Mouse (Mus musculus): ENCODE measurements around the gene Calm3. TPM values are rescaled to one million over a fixed set of nuclear protein-coding genes. Genes with fewer than 3 reads are reported as not detected.

Calm3 gene
- polyA plus RNA-seq, 1 experiment from 2014 or later: 276 TPM

Other genes starting within 250 kb of the Calm3 start
- gene Ceacam15, start 248.4 kb downstream of the Calm3 start, polyA plus RNA-seq (2014; fragmentation: Nextera tagmentation; extraction: Ambion mirVana): not detected in 2 replicates
- not detected in 2 replicates for gene Ceacam9, start 202.2 kb downstream of the Calm3 start, polyA plus RNA-seq (2014; fragmentation: Nextera tagmentation; extraction: Ambion mirVana)
- gene Ap2s1, start 185.7 kb downstream of the Calm3 start, polyA plus RNA-seq (2014; fragmentation: Nextera tagmentation; extraction: Ambion mirVana): 270 and 272 TPM in 2 replicates
- 33.9 and 34.1 TPM in 2 replicates for gene Slc1a5, start 142.8 kb downstream of the Calm3 start, polyA plus RNA-seq (2014; fragmentation: Nextera tagmentation; extraction: Ambion mirVana)
- 137 and 166 TPM in 2 replicates for gene Strn4, start 108.2 kb downstream of the Calm3 start, polyA plus RNA-seq (2014; fragmentation: Nextera tagmentation; extraction: Ambion mirVana)
- 27.1 and 29.0 TPM in 2 replicates for gene Fkrp, start 107.4 kb downstream of the Calm3 start, polyA plus RNA-seq (2014; fragmentation: Nextera tagmentation; extraction: Ambion mirVana)
- 11.0 and 11.6 TPM in 2 replicates for gene Prkd2, start 81.2 kb downstream of the Calm3 start, polyA plus RNA-seq (2014; fragmentation: Nextera tagmentation; extraction: Ambion mirVana)
- 4.8 and 7.0 TPM in 2 replicates for gene Dact3, start 48.8 kb downstream of the Calm3 start, polyA plus RNA-seq (2014; fragmentation: Nextera tagmentation; extraction: Ambion mirVana)
- gene Gng8, start 32.3 kb downstream of the Calm3 start, polyA plus RNA-seq (2014; fragmentation: Nextera tagmentation; extraction: Ambion mirVana): 7.3 and 7.4 TPM in 2 replicates
- gene Ptgir, start 17.6 kb downstream of the Calm3 start, polyA plus RNA-seq (2014; fragmentation: Nextera tagmentation; extraction: Ambion mirVana): 0.11 and 0.39 TPM in 2 replicates
- gene Pnmal2, start 20.6 kb upstream of the Calm3 start, polyA plus RNA-seq (2014; fragmentation: Nextera tagmentation; extraction: Ambion mirVana): 12.3 and 13.0 TPM in 2 replicates
- gene Pnmal1, start 35.6 kb upstream of the Calm3 start, polyA plus RNA-seq (2014; fragmentation: Nextera tagmentation; extraction: Ambion mirVana): 20.4 and 22.7 TPM in 2 replicates
- 1.4 and 1.8 TPM in 2 replicates for gene Gm42372, start 59.0 kb upstream of the Calm3 start, polyA plus RNA-seq (2014; fragmentation: Nextera tagmentation; extraction: Ambion mirVana)
- 19.0 and 19.5 TPM in 2 replicates for gene Ccdc8, start 68.6 kb upstream of the Calm3 start, polyA plus RNA-seq (2014; fragmentation: Nextera tagmentation; extraction: Ambion mirVana)
- gene Ppp5c, start 103.8 kb upstream of the Calm3 start, polyA plus RNA-seq (2014; fragmentation: Nextera tagmentation; extraction: Ambion mirVana): 123 and 132 TPM in 2 replicates
- gene Hif3a, start 138.3 kb upstream of the Calm3 start, polyA plus RNA-seq (2014; fragmentation: Nextera tagmentation; extraction: Ambion mirVana): 8.6 and 10.4 TPM in 2 replicates
- gene Psg16, start 149.9 kb upstream of the Calm3 start, polyA plus RNA-seq (2014; fragmentation: Nextera tagmentation; extraction: Ambion mirVana): 0.39 TPM in 1 of 2 replicates, not detected in the other
- not detected in 2 replicates for gene Ceacam3, start 226.2 kb upstream of the Calm3 start, polyA plus RNA-seq (2014; fragmentation: Nextera tagmentation; extraction: Ambion mirVana)